Mouse (Mus musculus) stomach, postnatal 0 days (tissue): Measurements from ENCODE around the gene Ncstn.

Source experiments
- CTCF ChIP-seq: IDR thresholded peaks from 2 replicates; pipeline ENCODE4 v1.5.1; 2016; ENCODE audit warnings: antibody characterized with exemption, low read depth, mild to moderate bottlenecking, moderate library complexity
- EP300 ChIP-seq: optimal IDR thresholded peaks from 2 replicates; pipeline ENCODE3; 2016; ENCODE audit warnings: antibody characterized with exemption

- no peak for TF ChIP-seq CTCF
- TF ChIP-seq EP300 = no peak
Measured at GRCm38 (mm10) chr1:172122671-172123070, 40.1 kb upstream of the Ncstn start.
